Mouse (Mus musculus): ENCODE measurements around the gene Arid1b.

The Arid1b gene

DNA sequence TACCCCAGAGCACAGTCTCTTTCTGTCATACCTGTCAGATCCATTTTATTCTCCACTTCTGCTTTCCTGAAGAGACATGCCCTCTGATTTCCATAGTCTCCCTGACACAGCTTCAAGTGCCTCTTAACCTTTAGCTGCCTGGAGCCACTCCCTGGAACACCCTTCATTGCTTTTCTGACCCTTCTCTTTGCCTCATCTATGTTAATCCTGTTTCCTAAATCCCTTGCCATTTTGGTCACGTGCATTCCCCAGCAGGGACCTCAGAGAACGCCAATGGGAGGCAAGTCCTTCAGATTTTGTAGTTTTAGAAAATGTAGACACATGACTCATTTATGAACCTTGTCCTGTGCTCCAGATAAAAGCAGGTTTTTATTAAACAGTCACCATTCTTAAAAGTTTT, 168.4 kb downstream of the Arid1b start:
- no peak for DNase-seq (ENCODE audit: low spot score)

GRCm38 (mm10) chr17:5163251-5163826, 169.2 kb downstream of the Arid1b start:
- DNase-seq (ENCODE audit: low spot score) = no peak

DNA sequence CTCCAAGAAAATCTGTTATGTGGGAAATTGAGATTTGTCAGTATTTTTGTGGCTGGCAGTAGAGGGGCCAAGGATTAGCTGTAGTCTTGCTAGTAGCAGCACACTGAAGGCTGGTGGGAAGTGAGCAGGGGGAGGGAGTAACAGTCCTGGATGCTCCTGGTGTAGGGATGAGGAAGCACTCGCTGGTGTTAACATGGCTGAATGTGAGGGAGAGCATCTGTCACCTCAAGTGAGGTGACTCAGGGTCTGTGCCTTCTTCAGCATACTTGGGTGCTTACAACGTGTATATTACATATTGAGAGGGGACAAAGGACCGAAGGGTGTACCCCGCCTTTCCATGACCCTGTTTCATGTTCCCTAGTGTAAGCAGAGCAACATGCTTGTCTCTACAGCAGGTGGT, 170.7 kb downstream of the Arid1b start:
- no peak for DNase-seq (ENCODE audit: low spot score)

- no peak for DNase-seq (ENCODE audit: low spot score)
These were observed 171.2 kb downstream of the Arid1b start for GRCm38 (mm10) chr17:5165201-5165825.

GRCm38 (mm10) chr17:5166175-5166574, 172.0 kb downstream of the Arid1b start:
- no peak for DNase-seq (ENCODE audit: low spot score)

DNA sequence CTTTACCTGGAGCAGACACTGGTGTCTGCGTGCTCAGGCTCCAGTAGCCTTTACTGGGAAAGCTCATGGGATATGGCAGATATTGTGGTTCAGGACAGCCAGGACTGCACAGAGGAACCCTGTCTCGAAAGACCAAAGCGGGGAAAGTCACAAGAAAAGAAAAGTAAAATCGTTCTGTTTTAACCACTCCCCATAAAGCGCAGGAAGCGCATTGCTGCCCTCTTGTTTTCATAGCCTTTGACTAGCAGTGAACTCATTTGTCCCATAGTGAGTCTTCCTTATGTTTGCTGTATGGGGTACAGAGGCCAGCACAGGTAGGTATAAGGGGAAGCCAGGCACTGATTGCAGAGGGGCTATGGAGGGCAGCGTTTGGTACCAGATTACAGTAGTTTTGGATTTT, 173.9 kb downstream of the Arid1b start:
- no peak for DNase-seq (ENCODE audit: low spot score)

DNA sequence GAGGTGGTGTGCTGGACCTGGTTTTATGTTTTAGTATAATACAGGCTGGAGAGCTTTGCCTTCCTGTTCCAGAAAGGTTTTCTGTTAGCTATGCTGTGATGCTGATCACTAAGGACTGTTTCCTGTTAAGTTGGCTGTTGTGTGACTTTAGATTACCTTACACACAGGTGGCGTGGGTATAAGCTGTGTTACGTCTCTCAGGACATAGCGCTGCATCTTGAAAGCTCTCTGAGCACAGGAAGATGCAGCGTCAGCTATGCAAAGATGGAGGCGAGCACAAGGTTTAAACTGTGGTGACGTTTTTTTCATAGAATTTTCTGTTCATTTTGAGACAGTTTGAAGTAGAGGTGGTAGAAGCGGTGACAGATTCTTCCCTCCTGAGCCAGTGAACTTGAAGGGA, 174.5 kb downstream of the Arid1b start:
- no peak for DNase-seq (ENCODE audit: low spot score)

DNA sequence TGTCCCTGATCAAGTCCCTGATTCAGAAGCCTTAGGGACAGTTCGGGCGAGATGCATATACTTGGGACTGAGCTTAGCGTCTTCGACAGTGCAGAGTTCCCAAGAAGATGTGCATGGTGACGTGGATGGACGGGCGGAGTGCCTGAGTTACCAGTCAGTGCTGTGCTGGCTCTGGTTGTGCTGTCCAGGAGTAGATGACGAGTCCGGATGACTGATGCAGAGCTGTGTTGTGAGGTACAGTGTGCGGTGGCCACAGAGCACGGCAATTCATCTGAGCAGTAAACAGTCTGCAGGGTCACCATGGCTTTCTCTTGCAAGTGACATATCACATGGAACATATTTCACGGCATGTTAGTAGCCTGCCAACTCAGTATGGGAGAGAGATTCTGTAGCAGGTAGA, 176.2 kb downstream of the Arid1b start:
- DNase-seq (ENCODE audit: low spot score) = no peak

GRCm38 (mm10) chr17:5171467-5171866, 177.3 kb downstream of the Arid1b start:
- DNase-seq (ENCODE audit: low spot score) = no peak

- no peak for DNase-seq (ENCODE audit: low spot score)
These were observed 180.4 kb downstream of the Arid1b start for GRCm38 (mm10) chr17:5174426-5175020.

GRCm38 (mm10) chr17:5175535-5175934, 181.4 kb downstream of the Arid1b start:
- no peak for DNase-seq (ENCODE audit: low spot score)

DNA sequence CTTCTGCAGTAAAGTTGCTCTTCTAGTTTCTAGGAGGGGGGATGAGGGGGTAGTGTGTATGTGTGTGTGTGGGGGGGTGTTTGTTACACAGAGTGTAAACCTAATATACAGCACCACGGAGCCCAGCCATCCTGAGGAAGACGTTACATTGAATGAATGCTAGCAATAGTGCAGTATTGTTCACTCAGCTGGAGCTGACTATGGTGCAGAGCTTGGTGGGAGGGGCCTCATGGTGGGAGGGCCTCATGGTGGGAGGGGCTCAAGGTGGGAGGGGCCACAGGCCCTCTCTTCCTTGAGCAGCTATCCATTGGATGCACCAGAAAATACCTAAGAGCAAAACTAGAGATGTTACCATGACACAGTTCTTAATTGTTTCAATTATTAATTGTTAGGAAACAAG, 182.2 kb downstream of the Arid1b start:
- no peak for DNase-seq (ENCODE audit: low spot score)

- no peak for DNase-seq (ENCODE audit: low spot score)
These were observed 184.4 kb downstream of the Arid1b start for GRCm38 (mm10) chr17:5178534-5178933.

DNA sequence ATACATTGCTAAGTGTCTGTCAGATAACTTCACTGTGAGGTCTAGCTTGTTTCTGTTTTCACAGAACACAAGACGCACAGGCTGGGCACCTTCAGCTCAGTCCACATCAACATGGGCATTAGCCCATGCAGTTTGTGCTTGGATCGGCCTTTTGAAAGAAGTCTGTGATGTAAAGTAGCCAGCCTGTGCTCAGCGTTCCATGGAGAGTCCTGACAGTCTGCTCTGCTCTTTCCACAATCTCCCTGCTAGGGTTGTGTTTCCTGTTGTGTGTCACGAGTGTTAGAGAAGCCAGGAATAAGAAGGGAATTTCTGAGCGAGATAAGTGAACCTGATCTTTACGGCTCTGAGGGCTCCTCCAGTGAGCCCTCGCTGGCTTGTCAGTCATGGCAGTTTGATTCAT, 184.9 kb downstream of the Arid1b start:
- no peak for DNase-seq (ENCODE audit: low spot score)

DNA sequence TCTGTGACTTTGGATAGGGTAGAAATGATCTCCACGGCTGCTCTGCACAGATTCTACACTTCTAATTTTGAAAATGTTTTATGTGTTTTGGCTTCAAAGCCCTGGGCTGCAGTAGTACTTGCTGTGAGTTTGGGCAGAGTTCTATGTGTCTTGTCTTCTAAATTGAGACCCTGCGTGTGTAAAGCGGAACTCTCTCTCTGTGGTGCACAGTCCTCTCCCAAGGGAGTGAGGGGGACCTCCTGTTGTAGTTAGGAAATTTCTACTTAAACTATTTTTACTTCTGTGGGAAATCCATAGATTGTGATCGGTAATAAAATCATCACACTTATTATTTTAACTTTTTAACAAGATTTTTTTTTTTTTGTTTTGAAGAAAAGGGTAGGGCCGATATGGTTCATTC, 185.3 kb downstream of the Arid1b start:
- no peak for DNase-seq (ENCODE audit: low spot score)

DNA sequence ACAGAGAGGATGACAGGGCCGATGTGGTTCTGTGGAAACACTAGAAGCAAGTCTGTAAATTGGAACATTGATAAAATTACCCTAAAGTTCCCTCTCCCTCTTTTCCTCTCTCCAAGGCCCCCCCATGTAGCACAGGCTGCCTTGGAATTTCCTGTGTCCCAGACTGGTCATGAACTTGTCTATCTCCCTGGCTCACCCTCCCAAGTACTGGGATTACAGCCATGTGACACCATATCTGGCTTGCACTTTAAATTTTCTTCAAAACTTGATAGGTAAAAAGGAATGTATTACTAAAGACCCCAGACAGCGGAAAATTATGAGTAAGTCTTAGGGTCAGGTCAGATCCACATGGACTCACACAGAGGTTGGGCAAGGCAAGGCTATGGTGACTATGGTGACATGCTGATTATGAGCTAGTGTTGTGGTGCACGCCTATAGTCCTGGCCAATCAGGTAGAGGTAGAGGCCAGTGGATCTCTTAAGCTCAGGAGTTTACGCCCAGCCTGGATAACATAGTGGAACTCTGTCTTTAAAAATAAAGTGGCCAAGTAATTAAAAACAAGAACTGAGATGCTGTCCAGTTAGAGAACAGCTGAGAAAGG, 185.9 kb downstream of the Arid1b start:
- DNase-seq (ENCODE audit: low spot score) = no peak

DNA sequence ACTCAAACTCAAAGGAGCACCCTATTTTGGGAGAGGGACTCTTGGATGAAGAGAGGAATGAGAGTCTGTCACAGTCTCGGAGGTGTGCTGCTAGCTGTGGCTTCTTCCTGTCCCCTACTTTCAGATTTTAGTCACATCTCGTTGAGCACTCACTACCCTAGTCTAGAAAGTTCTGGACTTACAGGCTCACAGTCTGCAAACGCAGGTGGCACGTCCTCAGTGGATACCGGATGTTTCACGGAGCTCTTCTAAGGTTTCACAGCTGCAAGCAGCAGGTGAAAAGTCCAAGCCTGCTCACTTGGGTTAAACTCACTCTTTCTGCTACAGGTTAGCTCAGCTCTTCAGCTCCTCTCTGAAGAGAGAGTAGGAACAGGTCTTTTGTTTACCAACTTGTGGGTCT, 186.8 kb downstream of the Arid1b start:
- no peak for DNase-seq (ENCODE audit: low spot score)

GRCm38 (mm10) chr17:5182493-5182892, 188.4 kb downstream of the Arid1b start:
- DNase-seq (ENCODE audit: low spot score) = no peak

GRCm38 (mm10) chr17:5185501-5185900, 191.4 kb downstream of the Arid1b start:
- DNase-seq (ENCODE audit: low spot score) = no peak

- DNase-seq (ENCODE audit: low spot score) = no peak
These were observed 193.4 kb downstream of the Arid1b start for GRCm38 (mm10) chr17:5187546-5187945.

- no peak for DNase-seq (ENCODE audit: low spot score)
These were observed 194.3 kb downstream of the Arid1b start for GRCm38 (mm10) chr17:5188400-5188799.

- DNase-seq (ENCODE audit: low spot score) = peak; percentile 96
These were observed 195.6 kb downstream of the Arid1b start for GRCm38 (mm10) chr17:5189551-5190351.

DNA sequence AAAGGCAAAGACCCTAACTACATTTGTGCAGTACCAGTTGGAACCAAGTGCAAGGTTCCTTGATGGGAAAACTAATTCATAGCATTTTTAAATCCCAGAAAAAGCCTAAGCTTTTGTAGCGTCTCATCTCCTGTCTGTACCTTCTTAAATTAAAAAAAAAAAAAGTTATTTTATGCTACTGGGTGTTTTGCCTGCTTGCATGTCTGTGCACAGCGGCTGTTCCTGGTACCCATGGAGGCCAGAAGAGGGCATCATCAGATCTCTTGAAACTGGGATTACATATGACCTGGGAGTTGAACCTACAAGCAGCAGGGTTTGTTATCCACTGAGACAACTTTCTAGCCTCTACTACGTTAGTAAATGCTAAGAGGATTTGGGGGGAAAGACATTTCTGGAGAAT, 196.2 kb downstream of the Arid1b start:
- DNase-seq (ENCODE audit: low spot score) = no peak

All from ovary, postnatal 36 days (tissue).